Mouse (Mus musculus) brain, embryonic 14.5 days (tissue): ENCODE measurements around the gene Dll1. TPM values are rescaled to one million over a fixed set of nuclear protein-coding genes. Genes with fewer than 3 reads are reported as not detected.

Experiments
- DNase-seq: peaks from one replicate; pipeline ENCODE4 v3.0.0-alpha.2; 2011; ENCODE audit warnings: low read depth
- CTCF ChIP-seq: fragments of 200-500 bp; IDR thresholded peaks from 2 replicates; pipeline ENCODE4 v1.5.1; 2012; ENCODE audit warnings: inconsistent platforms, mild to moderate bottlenecking, moderate library complexity, borderline replicate concordance; ENCODE audit not compliant: insufficient read depth, insufficient read length; ENCODE audit errors: extremely low read depth
- POLR2A ChIP-seq: fragments of 200-500 bp; IDR thresholded peaks from 2 replicates; pipeline ENCODE4 v1.6.1; 2012; ENCODE audit warnings: mild to moderate bottlenecking, inconsistent platforms, borderline replicate concordance; ENCODE audit not compliant: poor library complexity, insufficient read depth, insufficient read length, severe bottlenecking; ENCODE audit errors: extremely low read depth
- polyA plus RNA-seq: library from polyadenylated mRNA; depleted of rRNA; stranded (reverse); fragments of >200 nt; gene quantifications from 2 replicates; pipeline ENCODE4 v1.2.3, GENCODE M21; 2012

Gene Dll1
- polyA plus RNA-seq, 1 experiment: 48.4 TPM

- no peak for DNase-seq
- no peak for TF ChIP-seq CTCF
- TF ChIP-seq POLR2A: no peak
These were observed 1.4 kb downstream of the Dll1 start for GRCm38 (mm10) chr17:15375224-15375623.

GRCm38 (mm10) chr17:15374321-15375141 lies 2.1 kb downstream of the Dll1 start:
- no peak for TF ChIP-seq POLR2A
- TF ChIP-seq CTCF: no peak
- DNase-seq: peak; percentile 47

DNA sequence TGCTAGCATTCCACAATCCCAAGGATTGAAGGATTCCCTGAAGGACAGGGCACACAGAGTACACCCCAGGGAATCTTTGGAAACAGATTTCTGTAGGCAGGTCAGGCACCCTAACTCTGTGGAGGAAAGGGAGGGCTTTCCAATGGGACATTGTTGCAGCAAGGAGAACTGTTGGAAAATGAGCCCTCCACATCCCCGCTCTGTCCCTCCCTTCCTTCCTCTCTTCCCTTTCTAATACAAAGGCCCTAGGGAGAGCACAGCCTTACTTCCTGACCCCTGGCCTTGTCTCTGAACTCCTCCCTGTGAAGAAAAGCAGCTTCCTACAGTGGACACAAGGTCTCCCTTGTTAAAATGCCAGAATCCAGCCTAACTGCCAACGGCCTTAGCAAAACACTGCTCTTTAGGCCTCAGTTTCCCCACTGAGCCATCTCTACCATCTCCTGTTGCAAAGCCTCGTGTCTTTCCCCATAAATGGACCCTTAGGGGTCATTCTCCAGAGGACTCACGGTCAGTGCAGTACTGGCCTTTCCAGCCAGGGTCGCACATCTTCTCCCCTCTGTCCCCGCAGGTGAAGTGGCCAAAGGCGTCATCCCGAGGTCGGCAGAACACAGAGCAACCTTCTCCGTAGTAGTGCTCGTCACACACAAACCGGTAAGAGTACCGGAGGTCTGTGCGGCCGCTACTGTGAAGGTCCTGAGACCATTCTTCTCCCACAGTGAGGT lies 3.6 kb downstream of the Dll1 start:
- TF ChIP-seq CTCF (no peak), POLR2A (no peak)
- no peak for DNase-seq

DNA sequence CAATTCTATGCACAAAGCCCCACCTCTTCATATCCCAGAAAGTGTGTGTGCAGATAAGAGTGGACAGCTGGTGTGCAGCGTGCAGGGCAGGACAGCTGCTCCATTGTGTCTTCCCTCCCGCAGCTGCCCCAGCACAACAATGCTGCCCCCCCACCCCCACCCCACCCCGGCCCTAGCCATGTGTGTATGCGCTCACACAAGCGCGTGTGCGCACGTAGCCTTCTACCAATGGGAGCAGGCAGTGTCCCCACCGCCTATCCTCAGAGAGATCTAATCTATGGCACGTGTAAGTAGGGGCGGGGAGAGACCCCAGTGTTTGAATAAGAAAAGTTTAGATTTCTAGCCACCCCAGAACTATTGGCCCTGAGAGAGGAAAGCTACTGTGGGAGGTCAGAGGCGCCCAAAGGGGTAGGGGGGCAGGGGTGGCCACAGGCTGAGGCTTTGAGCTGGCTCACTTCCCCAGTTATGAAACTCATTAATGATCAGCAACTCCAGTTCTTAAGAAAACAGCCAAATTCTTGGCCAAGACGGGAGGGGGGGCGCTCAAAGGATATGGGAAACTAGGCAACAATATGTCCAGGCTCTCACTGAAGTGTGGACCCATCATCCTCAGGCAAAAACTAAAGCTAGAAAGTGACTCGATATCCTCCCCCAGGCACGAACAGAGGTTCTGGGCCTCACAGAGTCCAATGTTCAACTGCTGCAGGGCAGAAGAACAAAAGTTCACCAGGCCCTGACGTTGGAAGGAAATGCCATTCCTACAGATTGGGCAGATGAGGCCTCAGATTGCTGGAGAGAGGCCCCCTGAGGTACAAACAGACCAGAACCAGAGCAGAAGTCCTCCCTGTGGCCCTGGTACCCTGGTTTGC lies 4.5 kb downstream of the Dll1 start:
- DNase-seq: peak; percentile 83
- TF ChIP-seq CTCF (no peak), POLR2A (no peak)

DNA sequence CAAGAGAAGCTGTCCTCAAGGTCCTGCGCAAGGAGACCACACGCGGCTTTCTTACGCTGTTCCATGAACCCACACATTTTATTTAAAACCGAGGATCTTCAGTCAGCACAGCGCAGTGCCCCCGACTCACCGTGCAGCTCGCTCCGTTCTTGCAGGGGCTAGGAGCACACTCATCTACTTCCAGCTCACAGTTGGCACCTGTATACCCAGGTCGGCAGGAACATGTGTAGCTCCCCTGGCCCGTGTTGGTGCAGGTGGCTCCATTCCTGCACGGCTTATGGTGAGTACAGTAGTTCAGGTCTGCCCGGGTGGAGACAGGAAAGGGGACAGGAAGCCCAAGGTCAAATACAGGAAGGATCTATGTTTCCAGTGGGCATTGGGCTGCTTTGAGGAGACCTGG lies 6.3 kb downstream of the Dll1 start:
- TF ChIP-seq POLR2A: no peak
- no peak for TF ChIP-seq CTCF
- no peak for DNase-seq

DNA sequence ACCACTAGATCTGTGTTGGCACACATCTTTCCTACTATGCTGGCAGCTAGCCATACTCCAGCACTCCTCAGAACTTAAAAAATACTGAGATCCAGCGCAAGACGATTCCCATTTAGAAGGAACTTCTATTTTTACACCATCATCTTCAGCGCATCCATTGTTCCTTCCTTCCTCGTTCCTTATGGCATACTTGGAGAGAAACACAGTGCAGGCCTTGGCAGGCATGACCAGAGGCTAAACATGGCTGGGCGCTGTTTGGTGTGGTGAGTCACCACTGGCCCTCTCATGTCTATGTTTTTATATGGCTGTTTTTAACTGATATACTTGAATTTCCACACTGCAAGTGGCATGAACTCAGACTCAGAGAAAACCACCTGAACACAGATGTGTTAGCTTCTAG lies 11.0 kb downstream of the Dll1 start:
- no peak for TF ChIP-seq CTCF
- no peak for TF ChIP-seq POLR2A
- DNase-seq: no peak

DNA sequence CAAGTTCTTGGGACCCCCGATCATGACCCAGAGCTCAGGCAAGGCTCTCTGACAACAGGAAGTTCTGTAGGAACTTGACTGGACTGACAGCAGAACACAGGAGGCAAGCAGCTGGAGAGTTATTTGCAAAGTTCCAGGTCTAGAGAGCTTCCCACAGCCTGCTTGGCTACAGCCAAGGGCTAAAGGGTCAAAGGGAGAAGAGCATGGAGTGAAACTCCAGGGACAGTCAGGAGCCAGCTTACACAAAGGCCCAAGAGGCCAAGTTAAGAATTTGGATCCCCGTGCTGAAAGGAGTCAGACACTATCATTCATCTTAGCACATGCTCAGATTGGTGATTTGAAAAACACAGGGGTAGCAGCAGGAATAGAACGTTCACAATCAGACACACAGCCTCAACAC lies 13.0 kb downstream of the Dll1 start:
- no peak for DNase-seq
- TF ChIP-seq CTCF (no peak), POLR2A (no peak)

DNA sequence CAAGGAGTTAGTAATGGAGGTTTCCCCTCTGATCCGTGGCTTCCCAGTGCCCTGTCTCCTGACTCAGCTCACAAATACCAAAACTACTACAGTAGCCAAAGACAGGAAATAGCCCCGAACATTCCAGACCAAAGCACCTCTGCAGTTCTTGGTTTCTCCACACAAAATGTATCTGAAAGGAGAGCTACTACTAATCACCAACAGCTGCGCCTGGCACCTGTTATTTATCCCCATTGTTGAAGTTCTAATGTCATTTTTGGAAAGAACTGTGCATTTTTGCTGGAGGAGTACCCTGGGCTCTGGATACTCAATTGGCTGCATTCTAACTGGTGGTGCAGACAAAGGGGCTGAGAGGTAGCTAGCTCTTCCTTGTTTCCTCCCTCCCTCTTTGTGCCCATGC lies 19.6 kb downstream of the Dll1 start:
- TF ChIP-seq POLR2A (no peak), CTCF (no peak)
- no peak for DNase-seq

DNA sequence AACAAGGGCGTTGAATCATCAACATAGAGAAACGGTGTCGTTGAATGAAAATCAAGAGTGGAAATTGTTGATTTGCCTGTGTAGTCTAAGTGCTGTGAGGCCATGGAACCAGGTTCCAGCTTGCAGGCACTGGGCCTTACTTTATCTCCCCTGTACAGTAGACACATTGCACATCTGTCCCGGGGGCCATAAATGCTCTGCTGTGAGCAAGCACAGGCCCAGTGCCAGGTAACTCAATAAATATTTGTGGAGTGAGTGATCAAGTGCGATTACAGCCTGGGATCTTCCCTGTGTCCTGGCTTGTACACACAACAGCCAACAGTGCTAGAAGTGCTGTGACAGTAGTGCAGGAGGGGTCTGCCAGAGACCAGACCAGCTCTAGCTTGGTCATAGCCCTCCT lies 20.1 kb downstream of the Dll1 start:
- TF ChIP-seq POLR2A (no peak), CTCF (no peak)
- no peak for DNase-seq

DNA sequence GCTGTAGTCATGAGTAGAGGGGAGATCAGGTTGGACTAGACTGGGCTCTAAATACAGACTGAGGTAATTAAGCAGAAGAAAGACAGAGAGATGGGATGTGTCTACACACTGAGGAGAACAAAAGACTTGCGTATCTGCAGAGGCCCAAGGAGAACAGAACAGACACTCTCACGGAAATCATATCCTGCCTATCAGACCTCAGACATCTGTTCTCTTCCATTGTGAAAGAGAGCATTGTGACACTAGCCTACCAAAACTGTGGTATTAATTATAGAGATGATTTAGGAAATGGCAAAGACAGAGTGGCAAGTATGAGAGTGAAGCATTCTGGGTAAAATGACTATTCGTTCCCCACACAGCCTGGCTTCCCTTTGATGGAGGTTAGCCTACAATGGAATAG lies 21.6 kb downstream of the Dll1 start:
- DNase-seq: no peak
- TF ChIP-seq POLR2A (no peak), CTCF (no peak)

DNA sequence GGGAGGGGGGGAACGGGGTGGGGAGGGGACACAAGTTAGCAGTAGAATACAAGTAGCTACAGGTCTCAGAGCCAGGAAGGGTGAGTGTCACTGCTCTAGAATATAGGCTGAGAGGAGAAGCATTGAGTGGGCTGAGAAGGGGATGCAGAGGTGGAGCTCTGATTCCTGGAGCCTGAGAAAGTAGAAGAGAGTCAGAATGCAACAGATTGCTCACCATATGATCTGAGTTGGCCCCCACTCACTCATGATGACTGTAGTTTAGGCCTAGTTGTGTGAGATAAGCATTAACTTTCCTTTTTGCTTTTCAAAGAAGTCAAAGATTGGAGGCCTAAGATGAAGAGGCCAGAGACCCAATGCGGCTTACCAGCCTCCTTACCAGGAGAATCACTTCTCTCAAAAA lies 22.7 kb downstream of the Dll1 start:
- TF ChIP-seq POLR2A (no peak), CTCF (no peak)
- DNase-seq: no peak

GRCm38 (mm10) chr17:15352869-15353610 lies 23.6 kb downstream of the Dll1 start:
- no peak for TF ChIP-seq CTCF
- no peak for TF ChIP-seq POLR2A
- no peak for DNase-seq
